7 mouse cellular contexts compared by ENCODE assay signal in genomic region chr10:57485908-57486541, GRCm38 (mm10). TPM values are rescaled to one million over a fixed set of nuclear protein-coding genes. Genes with fewer than 3 reads are reported as not detected.
DNase-seq lines count a peak whose midpoint lies in the region; ATAC-seq lines count a peak whose summit lies in the region.

Gene Hsf2, plus strand, starts transcription at chr10:57486385.

- peak within 1 kb of the TSS; percentile 99 for H3K27ac ChIP-seq in embryonic facial prominence, embryonic 12.5 days
- peak within 1 kb of the TSS; percentile 95 for H3K27ac ChIP-seq in limb, embryonic 11.5 days (replicated peaks; ENCODE audit: low read depth, low read length)
- peak within 1 kb of the TSS; percentile 98 for H3K27ac ChIP-seq in midbrain, embryonic 14.5 days (replicated peaks; ENCODE audit: low read depth, low read length)

- 1% methylated on average over 52 of the region's 52 CpGs for WGBS in embryonic facial prominence, embryonic 12.5 days
- WGBS in limb, embryonic 11.5 days = 1% methylated on average over 52 of the region's 52 CpGs
- WGBS in midbrain, embryonic 14.5 days = 1% methylated on average over 45 of the region's 52 CpGs

- peak; percentile 99 for ATAC-seq in embryonic facial prominence, embryonic 12.5 days (ENCODE audit: insufficient number of reproducible peaks, insufficient read depth, low FRiP score, low TSS enrichment)
- peak; percentile 100 for ATAC-seq in limb, embryonic 11.5 days (ENCODE audit: insufficient number of reproducible peaks, low FRiP score, low TSS enrichment, low read depth)
- ATAC-seq in midbrain, embryonic 14.5 days (ENCODE audit: low FRiP score, low TSS enrichment) = peak; percentile 100

- peak within 1 kb of the TSS; percentile 96 for H3K9ac ChIP-seq in embryonic facial prominence, embryonic 12.5 days
- peak within 1 kb of the TSS; percentile 97 for H3K9ac ChIP-seq in limb, embryonic 11.5 days (ENCODE audit: low read length)
- peak within 1 kb of the TSS; percentile 92 for H3K9ac ChIP-seq in midbrain, embryonic 14.5 days (replicated peaks; ENCODE audit: low read length)

- H3K4me2 ChIP-seq in embryonic facial prominence, embryonic 12.5 days (replicated peaks) = peak within 1 kb of the TSS; percentile 55
- H3K4me2 ChIP-seq in limb, embryonic 11.5 days (ENCODE audit: low read depth, severe bottlenecking) = peak within 1 kb of the TSS; percentile 56
- peak within 1 kb of the TSS; percentile 68 for H3K4me2 ChIP-seq in midbrain, embryonic 14.5 days (ENCODE audit: low read length)

- H3K4me3 ChIP-seq in embryonic facial prominence, embryonic 12.5 days = peak within 1 kb of the TSS; percentile 90
- peak within 1 kb of the TSS; percentile 84 for H3K4me3 ChIP-seq in limb, embryonic 11.5 days (ENCODE audit: low read depth, low read length)
- H3K4me3 ChIP-seq in midbrain, embryonic 14.5 days (replicated peaks; ENCODE audit: low read depth, low read length) = peak within 1 kb of the TSS; percentile 95

- peak; percentile 96 for DNase-seq in adrenal gland, postnatal 25 days
- peak; percentile 100 for DNase-seq in heart, adult 11 months
- peak; percentile 95 for DNase-seq in kidney, adult 18-20 months
- DNase-seq in limb, embryonic 11.5 days (ENCODE audit: low spot score) = peak; percentile 95
- peak; percentile 99 for DNase-seq in midbrain, embryonic 14.5 days
- DNase-seq in spleen, adult 18-20 months = peak; percentile 89 to 90

- H3K36me3 ChIP-seq in embryonic facial prominence, embryonic 12.5 days = no peaks in the 10 kb centered on the region
- H3K36me3 ChIP-seq in limb, embryonic 11.5 days (ENCODE audit: control insufficient read depth, insufficient read depth, low read length) = no peaks in the 10 kb centered on the region
- no peaks in the 10 kb centered on the region for H3K36me3 ChIP-seq in midbrain, embryonic 14.5 days (ENCODE audit: control insufficient read depth, insufficient read depth, low read length)

- H3K4me1 ChIP-seq in embryonic facial prominence, embryonic 12.5 days = peaks cover 3% of the 10 kb centered on the region; the same call in 1 of the 2 replicates
- H3K4me1 ChIP-seq in limb, embryonic 11.5 days (ENCODE audit: control insufficient read depth, insufficient read depth, low read length) = peaks cover 3% of the 10 kb centered on the region; the same call in 1 of the 2 replicates
- peaks cover 25% of the 10 kb centered on the region for H3K4me1 ChIP-seq in midbrain, embryonic 14.5 days (ENCODE audit: control insufficient read depth, insufficient read depth, low read length)

- no peaks in the 10 kb centered on the region for H3K9me3 ChIP-seq in embryonic facial prominence, embryonic 12.5 days
- H3K9me3 ChIP-seq in limb, embryonic 11.5 days (ENCODE audit: control insufficient read depth, low read length) = no peaks in the 10 kb centered on the region
- H3K9me3 ChIP-seq in midbrain, embryonic 14.5 days (ENCODE audit: control insufficient read depth, low read length) = no peaks in the 10 kb centered on the region

- H3K27me3 ChIP-seq in embryonic facial prominence, embryonic 12.5 days = no peaks in the 10 kb centered on the region
- no peaks in the 10 kb centered on the region for H3K27me3 ChIP-seq in limb, embryonic 11.5 days (ENCODE audit: control insufficient read depth, insufficient read depth, low read length)
- H3K27me3 ChIP-seq in midbrain, embryonic 14.5 days (ENCODE audit: control insufficient read depth, insufficient read depth, low read length) = no peaks in the 10 kb centered on the region

RNA-seq across cellular contexts. Expression of gene Hsf2, which starts in this region (rescaled TPM):
- 17.2 and 20.0 TPM in 2 replicates for total RNA-seq in adrenal gland, postnatal 25 days (2021)
- 45.1 and 48.8 TPM in 2 replicates for polyA plus RNA-seq in embryonic facial prominence, embryonic 12.5 days (2016; fragmentation: Nextera tagmentation; extraction: Ambion mirVana)
- polyA plus RNA-seq in limb, embryonic 11.5 days (2014; fragmentation: Nextera tagmentation; extraction: Ambion mirVana) = 45.3 and 49.7 TPM in 2 replicates
- 68.2 and 71.4 TPM in 2 replicates for polyA plus RNA-seq in midbrain, embryonic 14.5 days (2014; fragmentation: Nextera tagmentation; extraction: Ambion mirVana)

Comparison
In these comparisons a context has a peak if more than half of its experiments do, and no peak if none do; other contexts are left out.
1. Peak in every context shown above with its lines: DNase-seq, ATAC-seq, H3K4me3 ChIP-seq and H3K27ac ChIP-seq.